Mouse (Mus musculus): Measurements from ENCODE around the gene Mt1.

Gene Mt1

DNA sequence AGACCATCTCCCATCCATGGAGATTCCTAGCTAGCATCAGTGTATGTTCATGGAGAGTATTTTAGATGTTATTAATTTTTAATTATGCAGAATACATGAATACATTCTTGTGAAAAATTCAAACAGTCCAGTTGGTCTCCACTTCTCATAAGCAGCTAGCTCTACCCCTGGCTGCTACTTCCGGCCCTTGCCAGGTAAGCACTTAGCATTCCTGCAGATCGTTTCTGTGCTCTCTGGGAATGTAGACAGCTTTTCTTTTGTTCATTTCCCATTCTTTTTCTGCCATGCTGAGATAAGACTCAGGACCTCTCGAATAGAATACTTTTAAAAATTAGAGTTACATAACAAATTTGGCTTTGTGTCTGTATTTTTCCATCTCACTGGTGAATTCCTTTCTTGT lies 25.2 kb downstream of the Mt1 start:
- no peak for DNase-seq (ENCODE audit: low read depth in 1 of 2, low spot score in 2 of 2)

DNA sequence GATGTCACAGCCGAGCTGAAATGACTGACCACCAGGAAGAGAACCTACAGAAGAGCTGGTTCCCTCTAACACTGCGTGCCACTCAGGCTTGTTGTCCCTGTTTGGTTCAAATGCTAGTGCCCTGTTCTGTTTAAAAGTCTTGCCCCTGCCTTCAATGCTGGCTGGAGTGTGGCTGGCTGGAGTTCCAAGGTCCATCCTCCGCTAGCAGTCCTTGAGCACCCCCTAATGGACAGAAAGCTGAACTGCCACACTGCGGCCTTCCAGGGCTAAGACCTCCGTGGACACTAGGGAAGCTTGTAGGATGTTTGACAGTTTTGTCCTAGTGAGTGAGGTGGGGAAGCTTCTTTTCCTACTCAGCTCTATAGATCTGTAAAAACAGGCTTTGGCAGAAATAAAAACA lies 26.9 kb downstream of the Mt1 start:
- DNase-seq (ENCODE audit: low read depth in 1 of 2, low spot score in 2 of 2), result peak in 1 of 2 experiments; percentile 30

DNA sequence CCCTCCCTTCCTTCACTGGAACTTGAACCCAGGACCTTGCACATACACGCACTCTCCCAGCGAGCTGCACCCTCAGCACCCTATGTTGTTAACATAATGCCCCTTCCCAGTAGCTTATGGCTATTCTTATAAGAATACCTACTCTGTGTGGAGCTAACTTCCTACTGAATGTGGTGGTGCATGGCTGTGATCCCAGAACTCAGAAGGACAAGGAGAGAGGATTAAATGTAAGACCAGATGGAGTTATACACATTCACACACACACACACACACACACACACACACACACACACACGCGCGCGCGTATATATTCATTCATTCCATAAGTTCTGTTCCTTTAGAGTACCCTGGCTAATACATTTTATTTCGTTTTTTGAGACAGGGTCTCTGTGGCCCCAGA lies 27.4 kb downstream of the Mt1 start:
- no peak for DNase-seq (ENCODE audit: low read depth in 1 of 2, low spot score in 2 of 2)

DNA sequence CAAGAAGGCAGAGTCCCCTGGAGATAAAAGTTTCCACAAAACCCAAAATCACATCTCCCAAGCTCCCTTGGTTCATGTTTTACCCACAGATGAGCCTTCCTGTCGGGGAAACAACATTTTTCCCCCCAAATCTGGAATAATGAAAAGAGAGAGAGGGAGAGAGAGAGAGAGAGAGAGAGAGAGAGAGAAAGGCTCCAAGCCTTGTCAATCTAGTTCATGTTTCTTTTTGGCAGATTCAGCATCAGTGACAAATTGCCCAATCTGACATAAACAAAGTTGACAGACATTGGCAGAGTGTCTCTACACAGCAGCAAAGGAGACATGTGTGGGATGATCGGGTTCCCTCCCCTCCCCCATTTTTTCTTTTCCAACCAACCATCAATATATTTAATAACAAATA lies 28.6 kb downstream of the Mt1 start:
- no peak for DNase-seq (ENCODE audit: low read depth in 1 of 2, low spot score in 2 of 2)

DNA sequence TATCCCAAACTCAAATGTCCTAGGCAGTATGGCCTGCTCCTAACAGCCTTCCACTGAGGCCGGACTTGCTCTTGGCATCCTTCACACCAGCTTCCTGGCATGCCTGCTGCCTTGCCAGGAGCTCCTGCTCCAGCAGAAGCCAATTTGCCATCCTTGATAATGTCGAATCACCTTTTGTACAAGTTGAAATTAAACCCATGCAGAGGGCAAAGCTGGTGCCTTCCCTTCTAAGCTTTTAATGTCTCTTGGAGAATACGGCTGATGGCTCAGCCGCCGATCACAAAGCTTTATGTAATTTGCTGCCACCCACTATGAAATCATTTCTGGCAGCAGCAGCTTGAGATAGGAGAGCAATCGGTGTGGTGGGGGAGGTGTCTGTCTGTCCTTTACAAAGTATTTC lies 30.8 kb downstream of the Mt1 start:
- no peak for DNase-seq (ENCODE audit: low read depth in 1 of 2, low spot score in 2 of 2)

DNA sequence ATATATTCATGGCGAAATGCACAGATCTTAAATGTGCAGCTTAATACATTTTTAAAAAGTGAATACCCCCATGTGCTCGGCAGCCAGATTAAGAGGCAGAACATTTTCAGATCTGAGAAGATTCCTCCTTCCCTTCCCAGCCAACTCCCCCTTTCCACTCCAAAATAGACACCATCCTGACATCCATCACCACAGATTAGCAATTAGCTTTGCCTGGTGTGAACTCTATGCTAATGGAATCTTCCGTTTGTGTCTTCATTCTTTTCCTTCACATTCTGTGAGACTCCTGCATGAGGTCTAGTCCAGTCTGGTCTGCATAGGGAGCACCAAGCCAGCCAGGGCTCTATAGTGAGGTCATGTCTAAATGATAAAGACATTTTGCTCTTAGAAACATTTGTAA lies 31.3 kb downstream of the Mt1 start:
- DNase-seq (ENCODE audit: low read depth in 1 of 2, low spot score in 2 of 2), result no peak

DNA sequence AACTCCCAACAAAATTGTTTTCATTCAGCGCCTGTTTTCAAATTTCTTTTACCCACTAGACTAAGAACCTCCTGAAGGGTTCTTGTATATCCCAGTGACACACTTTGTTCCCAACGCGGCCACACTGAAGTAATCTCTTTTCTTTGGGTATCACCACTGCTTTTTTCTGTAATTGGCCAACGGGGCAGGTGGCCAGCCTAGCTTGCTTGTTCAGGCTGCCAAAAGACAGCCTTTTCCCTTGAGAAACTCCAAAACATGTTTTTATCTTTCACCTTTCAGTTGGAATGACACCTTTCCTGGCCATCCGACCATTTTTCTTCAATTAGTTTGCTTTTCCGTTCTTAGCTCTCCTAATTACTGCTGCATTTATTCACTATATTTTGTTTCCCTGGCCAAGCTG lies 34.9 kb downstream of the Mt1 start:
- DNase-seq (ENCODE audit: low read depth in 1 of 2, low spot score in 2 of 2), result no peak

DNA sequence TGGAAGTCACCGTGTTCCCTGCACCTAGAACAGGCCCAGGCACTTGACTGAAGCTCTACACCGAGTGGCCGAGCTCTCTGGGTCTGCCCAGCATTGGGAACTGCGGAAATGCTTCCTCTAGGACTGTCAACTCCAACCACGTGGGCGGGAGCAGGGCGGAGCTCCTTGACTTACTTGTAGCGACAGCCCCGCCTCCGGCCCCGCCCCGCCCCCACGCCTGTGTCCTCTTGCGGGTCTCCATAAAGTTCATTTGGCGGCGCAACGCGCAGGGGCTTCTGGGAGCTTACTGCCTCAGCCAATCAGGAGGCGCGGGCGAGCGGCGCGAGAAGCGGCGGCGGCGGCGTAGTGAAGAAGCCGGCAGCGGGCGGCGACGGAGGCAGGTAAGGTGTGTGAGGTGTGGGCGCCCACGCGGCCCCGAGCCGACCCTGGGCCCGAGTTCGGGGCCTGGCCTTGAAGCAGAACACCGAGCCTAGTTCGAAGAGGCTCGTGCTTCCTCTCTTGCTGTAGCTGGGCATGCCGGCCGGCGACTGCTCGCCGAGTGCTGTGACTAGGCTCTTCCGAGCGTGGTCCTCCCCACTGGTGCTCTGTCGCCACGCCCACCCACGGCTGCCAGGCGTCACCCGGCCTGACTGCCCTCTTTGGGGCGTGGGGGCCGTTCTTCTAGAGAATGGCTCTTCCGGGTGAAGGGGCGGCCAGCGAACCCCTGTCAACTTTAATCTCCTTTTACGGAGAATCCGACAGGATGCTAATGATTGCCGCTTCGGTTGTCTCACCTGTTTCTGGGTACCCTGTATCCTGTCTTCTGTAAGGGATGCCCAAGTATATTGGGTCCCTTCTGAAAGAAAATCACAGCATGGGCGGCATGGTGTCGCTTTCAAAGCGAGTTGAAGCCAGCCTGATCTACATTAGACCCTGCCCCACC lies 35.6 kb downstream of the Mt1 start, which contains the start of gene Nup93:
TSS of gene Nup93 (plus strand) at position 313 of the 922 bp plus-strand sequence.
- peak; percentile 79 to 81 for DNase-seq (ENCODE audit: low read depth in 1 of 2, low spot score in 2 of 2)

DNA sequence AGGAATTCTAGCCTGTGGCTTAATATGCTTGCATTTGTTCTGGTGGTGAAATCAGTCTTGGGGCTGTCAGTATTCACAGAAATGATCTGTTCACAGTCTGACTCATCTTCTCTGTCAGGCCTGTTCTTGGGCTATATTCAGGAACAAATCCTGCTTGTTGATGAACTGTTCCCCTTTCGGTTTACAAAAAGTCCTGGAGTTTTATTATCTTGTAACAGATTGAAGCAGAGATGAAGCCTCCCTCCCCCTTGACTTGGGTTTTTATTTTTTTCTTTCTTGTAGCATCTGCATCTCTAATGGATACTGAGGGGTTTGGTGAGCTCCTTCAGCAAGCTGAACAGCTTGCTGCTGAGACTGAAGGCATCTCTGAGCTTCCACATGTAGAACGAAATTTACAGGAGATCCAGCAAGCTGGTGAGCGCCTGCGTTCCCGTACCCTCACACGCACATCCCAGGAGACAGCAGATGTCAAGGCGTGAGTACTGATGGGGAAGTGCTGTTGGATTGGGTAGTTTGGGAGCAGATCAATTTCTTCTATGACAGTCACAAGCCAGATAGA lies 48.6 kb downstream of the Mt1 start:
- DNase-seq (ENCODE audit: low read depth in 1 of 2, low spot score in 2 of 2), result no peak

Data from monocyte, adult 2 months (primary cell).